Mouse (Mus musculus) C2C12 (cell line): ENCODE measurements around the gene Vps33a.

Experiments
- CEBPB ChIP-seq: IDR thresholded peaks from one replicate; pipeline ENCODE4 v1.6.1; 2011; ENCODE audit warnings: low read depth, mild to moderate bottlenecking, control low read depth, moderate library complexity
- CTCF ChIP-seq: IDR thresholded peaks from one replicate; pipeline ENCODE4 v1.5.1; 2011; ENCODE audit not compliant: control insufficient read depth, insufficient read depth, insufficient read length
- FOSL1 ChIP-seq: IDR thresholded peaks from one replicate; pipeline ENCODE4 v1.8.0; 2011; ENCODE audit warnings: mild to moderate bottlenecking, low read length; ENCODE audit not compliant: poor library complexity, insufficient read depth, severe bottlenecking
- MAX ChIP-seq: IDR thresholded peaks from one replicate; pipeline ENCODE4 v1.6.1; 2011; ENCODE audit warnings: mild to moderate bottlenecking, control low read depth
- MYOG ChIP-seq: IDR thresholded peaks from one replicate; pipeline ENCODE4 v1.6.1; 2011; ENCODE audit not compliant: control insufficient read depth, insufficient read length; ENCODE audit errors: extremely low read depth
- USF1 ChIP-seq: IDR thresholded peaks from one replicate; pipeline ENCODE4 v1.6.1; 2011; ENCODE audit warnings: low read depth, mild to moderate bottlenecking, control low read depth, moderate library complexity

DNA sequence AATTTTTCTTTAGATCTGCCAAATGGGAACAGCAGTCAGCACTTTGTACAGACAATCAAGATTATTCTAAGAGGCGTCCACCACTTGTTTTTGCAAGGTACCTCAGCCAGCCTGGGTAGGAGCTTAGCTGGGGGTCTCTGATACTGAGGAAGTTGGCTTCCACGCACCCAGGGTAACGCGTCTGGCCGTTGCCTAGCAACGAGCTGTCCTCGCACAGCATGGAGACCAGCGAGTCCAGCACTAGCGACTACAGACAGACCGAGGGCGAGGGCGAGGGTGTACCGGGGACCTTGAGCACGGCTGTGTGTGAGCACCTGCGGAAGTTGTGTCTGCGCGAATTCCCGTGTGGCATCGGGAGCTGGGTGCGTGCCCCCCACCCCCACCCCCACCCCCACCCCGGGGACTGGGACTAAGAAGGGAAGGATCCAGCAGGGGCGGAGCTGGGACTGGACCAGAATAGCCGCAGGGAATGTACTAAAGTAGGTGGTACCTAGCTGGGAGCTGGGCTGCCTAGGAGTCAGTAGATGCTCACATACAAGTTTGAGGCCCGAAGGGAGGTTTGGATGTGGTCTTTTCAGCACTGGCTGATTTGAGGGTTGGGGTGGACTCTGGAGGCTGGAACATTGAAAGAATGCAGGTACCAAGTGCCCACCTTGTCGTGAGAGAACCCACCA lies 83.6 kb downstream of the Vps33a start, which contains the start of the genes Lrrc43 and Il31:
- TF ChIP-seq CTCF (no peak), MAX (no peak), CEBPB (no peak), FOSL1 (no peak), MYOG (no peak), USF1 (no peak)
